Mouse (Mus musculus): ENCODE measurements at regions not wholly inside any gene's neighbourhood (a gene's known extent, or its start where the extent isn't known, plus 50 kb on each side); places are given as distances from the start of the nearest gene placed in this dataset.

DNA sequence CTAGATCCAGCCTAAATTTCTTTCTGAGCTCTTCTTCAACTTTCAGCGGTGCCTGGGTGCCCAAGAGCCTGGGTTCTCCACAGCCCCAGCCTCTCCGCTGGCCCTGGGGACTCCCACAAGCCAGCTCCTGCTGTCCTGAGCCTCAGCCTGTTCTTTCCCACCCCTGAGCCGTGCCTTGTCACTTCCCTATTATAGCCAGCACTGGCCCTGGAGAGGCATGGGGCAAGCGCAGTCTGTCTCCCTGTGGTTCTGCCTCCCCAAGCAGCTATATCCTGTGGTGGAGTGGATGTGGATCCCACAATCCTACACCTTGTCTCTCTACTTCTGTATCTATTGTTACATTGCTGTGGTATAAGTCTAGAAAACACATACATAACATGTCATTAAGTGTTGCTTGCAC is 128.6 kb upstream of the Hgf start:
- H3K36me3 ChIP-seq = no peaks in the 10 kb centered on the region
- 70% methylated on average over 4 of the region's 4 CpGs for WGBS
- no peak for ATAC-seq (replicated peaks; ENCODE audit: insufficient number of reproducible peaks, insufficient read depth, low FRiP score, low read depth)
- no peaks in the 10 kb centered on the region for H3K4me1 ChIP-seq (replicated peaks)
- no peak overlapping the region for H3K27ac ChIP-seq
- H3K9me3 ChIP-seq (replicated peaks) = no peaks in the 10 kb centered on the region
- H3K27me3 ChIP-seq = no peaks in the 10 kb centered on the region
- H3K4me2 ChIP-seq = no peak overlapping the region
- no peak overlapping the region for H3K9ac ChIP-seq
- no peak overlapping the region for H3K4me3 ChIP-seq

DNA sequence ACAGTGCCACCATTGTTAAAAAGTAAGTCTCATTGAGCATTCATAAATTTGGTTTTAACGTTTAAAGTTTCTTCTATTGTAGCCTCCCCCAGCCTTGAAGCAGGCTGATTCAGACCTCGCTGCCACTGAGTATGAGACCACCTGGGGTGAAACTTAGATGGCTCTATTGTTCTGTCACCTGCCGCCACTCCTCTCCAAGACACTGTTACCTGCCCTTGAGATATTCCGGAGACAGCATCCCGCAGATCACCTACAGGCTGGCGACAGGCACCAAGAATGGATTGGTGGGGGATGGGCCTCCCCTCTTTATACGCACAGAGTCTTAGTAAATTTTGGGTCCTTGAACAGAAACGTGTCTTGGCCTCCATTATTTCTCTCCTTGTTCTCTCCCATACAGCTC is 128.0 kb upstream of the Hgf start:
- no peaks in the 10 kb centered on the region for H3K9me3 ChIP-seq (replicated peaks)
- ATAC-seq (replicated peaks; ENCODE audit: insufficient number of reproducible peaks, insufficient read depth, low FRiP score, low read depth) = no peak
- no peaks in the 10 kb centered on the region for H3K4me1 ChIP-seq (replicated peaks)
- no peak overlapping the region for H3K4me2 ChIP-seq
- H3K9ac ChIP-seq = no peak overlapping the region
- 58% methylated on average over 8 of the region's 8 CpGs for WGBS
- H3K27me3 ChIP-seq = no peaks in the 10 kb centered on the region
- no peaks in the 10 kb centered on the region for H3K36me3 ChIP-seq
- H3K27ac ChIP-seq = no peak overlapping the region
- H3K4me3 ChIP-seq = no peak overlapping the region

DNA sequence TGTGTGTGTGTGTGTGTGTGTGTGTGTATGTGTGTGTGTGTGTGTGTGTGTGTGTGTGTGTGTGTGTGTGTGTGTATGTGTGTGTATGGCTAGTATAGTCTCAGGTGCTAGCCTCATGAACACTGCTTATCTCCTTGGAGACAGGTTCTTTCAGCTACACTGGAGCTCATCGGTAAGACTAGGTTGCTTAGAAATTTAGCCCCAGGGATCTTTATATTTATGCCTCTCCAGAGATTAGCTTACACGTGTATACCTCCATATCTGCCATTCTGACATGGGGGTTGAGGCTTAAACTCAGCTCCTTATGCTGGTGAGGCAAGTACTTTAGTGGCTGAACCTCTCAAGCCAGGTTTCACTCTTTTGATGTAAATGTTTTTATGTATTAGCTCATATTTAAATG is 127.0 kb upstream of the Hgf start:
- no peaks in the 10 kb centered on the region for H3K4me1 ChIP-seq (replicated peaks)
- H3K27ac ChIP-seq = no peak overlapping the region
- H3K4me2 ChIP-seq = no peak overlapping the region
- 54% methylated on average over 2 of the region's 2 CpGs for WGBS
- no peak overlapping the region for H3K9ac ChIP-seq
- H3K9me3 ChIP-seq (replicated peaks) = no peaks in the 10 kb centered on the region
- H3K4me3 ChIP-seq = no peak overlapping the region
- no peak for ATAC-seq (replicated peaks; ENCODE audit: insufficient number of reproducible peaks, insufficient read depth, low FRiP score, low read depth)
- no peaks in the 10 kb centered on the region for H3K27me3 ChIP-seq
- H3K36me3 ChIP-seq = no peaks in the 10 kb centered on the region

- no peak overlapping the region for H3K27ac ChIP-seq
- WGBS = 77% methylated on average over 3 of the region's 3 CpGs
- no peaks in the 10 kb centered on the region for H3K36me3 ChIP-seq
- no peak overlapping the region for H3K9ac ChIP-seq
- H3K4me3 ChIP-seq = no peak overlapping the region
- no peak for ATAC-seq (replicated peaks; ENCODE audit: insufficient number of reproducible peaks, insufficient read depth, low FRiP score, low read depth)
- no peak overlapping the region for H3K4me2 ChIP-seq
- no peaks in the 10 kb centered on the region for H3K9me3 ChIP-seq (replicated peaks)
- H3K27me3 ChIP-seq = no peaks in the 10 kb centered on the region
- no peaks in the 10 kb centered on the region for H3K4me1 ChIP-seq (replicated peaks)
These were observed 118.7 kb upstream of the Hgf start for GRCm38 (mm10) chr5:16434586-16434985.

DNA sequence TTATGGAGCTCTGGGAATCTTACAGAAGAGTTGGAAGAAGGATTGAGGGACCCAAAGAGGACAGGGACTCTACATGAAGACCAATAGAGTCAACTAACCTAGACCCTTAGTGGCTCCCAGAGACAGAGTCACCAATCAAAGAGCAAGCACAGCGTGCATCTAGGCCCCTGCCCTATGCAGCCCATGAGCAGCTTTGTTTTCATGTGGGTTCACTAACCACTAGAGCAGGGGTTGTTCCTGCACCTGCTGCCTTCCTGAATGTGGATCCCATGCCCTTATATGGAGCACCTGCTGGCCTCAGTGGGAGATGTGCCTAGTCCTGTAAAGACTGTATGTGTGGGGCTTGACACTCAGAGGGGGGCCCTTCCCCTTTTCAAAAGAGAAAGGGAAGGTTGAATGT is 108.2 kb upstream of the Hgf start:
- H3K4me1 ChIP-seq (replicated peaks) = no peaks in the 10 kb centered on the region
- H3K27me3 ChIP-seq = no peaks in the 10 kb centered on the region
- H3K9me3 ChIP-seq (replicated peaks) = peaks cover 5% of the 10 kb centered on the region; the same call in 1 of the 2 replicates
- H3K36me3 ChIP-seq = no peaks in the 10 kb centered on the region
- ATAC-seq (replicated peaks; ENCODE audit: insufficient number of reproducible peaks, insufficient read depth, low FRiP score, low read depth) = no peak; the same call in 1 of the 2 replicates
- H3K27ac ChIP-seq = no peak overlapping the region
- no peak overlapping the region for H3K4me3 ChIP-seq
- H3K4me2 ChIP-seq = no peak overlapping the region
- 83% methylated on average over 1 of the region's 1 CpGs for WGBS
- H3K9ac ChIP-seq = no peak overlapping the region

- Histone ChIP-seq H3K36me3 (no peaks in the 10 kb centered on the region), H3K27me3 (no peaks in the 10 kb centered on the region), H3K4me2 (no peak overlapping the region), H3K27ac (no peak overlapping the region), H3K4me3 (no peak overlapping the region), H3K9me3 (replicated peaks) (peaks cover 5% of the 10 kb centered on the region; the same call in 1 of the 2 replicates), H3K9ac (no peak overlapping the region), H3K4me1 (replicated peaks) (no peaks in the 10 kb centered on the region)
- ATAC-seq (replicated peaks; ENCODE audit: insufficient number of reproducible peaks, insufficient read depth, low FRiP score, low read depth) = no peak
- WGBS = 14% methylated on average over 1 of the region's 1 CpGs
These were observed 106.3 kb upstream of the Hgf start for GRCm38 (mm10) chr5:16446977-16447376.

- no peaks in the 10 kb centered on the region for H3K4me1 ChIP-seq (replicated peaks)
- no peak overlapping the region for H3K27ac ChIP-seq
- no peaks in the 10 kb centered on the region for H3K9me3 ChIP-seq (replicated peaks)
- no peak overlapping the region for H3K4me2 ChIP-seq
- no peaks in the 10 kb centered on the region for H3K36me3 ChIP-seq
- H3K27me3 ChIP-seq = no peaks in the 10 kb centered on the region
- H3K4me3 ChIP-seq = no peak overlapping the region
- no peak overlapping the region for H3K9ac ChIP-seq
- 79% methylated on average over 2 of the region's 2 CpGs for WGBS
- no peak for ATAC-seq (replicated peaks; ENCODE audit: insufficient number of reproducible peaks, insufficient read depth, low FRiP score, low read depth)
These were observed 91.5 kb upstream of the Hgf start for GRCm38 (mm10) chr5:16461795-16462194.

GRCm38 (mm10) chr5:16466266-16466665 is 87.0 kb upstream of the Hgf start:
- WGBS = 72% methylated on average over 5 of the region's 5 CpGs

DNA sequence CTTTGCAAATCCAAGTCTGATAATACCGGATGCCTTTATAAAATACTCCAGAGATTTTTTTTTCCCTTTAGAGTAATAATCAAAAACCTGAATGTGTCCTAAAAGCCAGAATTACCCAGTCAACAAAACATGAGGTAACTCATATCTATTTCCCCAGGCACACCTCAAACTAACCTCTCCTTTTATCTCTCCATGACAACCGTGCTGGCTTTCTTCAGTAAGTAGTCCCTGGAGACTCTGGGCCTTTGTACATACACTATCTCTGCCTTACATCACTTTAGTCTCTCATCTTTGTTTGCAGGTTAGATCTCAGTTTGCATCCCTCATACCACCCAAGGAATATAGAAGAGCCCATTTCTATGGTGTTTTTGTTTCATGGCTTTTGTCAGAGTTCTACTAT is 84.7 kb upstream of the Hgf start:
- Histone ChIP-seq H3K4me2 (no peak overlapping the region), H3K9ac (no peak overlapping the region), H3K27ac (no peak overlapping the region), H3K4me3 (no peak overlapping the region), H3K4me1 (replicated peaks) (peaks cover 8% of the 10 kb centered on the region), H3K27me3 (no peaks in the 10 kb centered on the region), H3K36me3 (no peaks in the 10 kb centered on the region), H3K9me3 (replicated peaks) (no peaks in the 10 kb centered on the region)
- no peak for ATAC-seq (replicated peaks; ENCODE audit: insufficient number of reproducible peaks, insufficient read depth, low FRiP score, low read depth)
- 63% methylated on average over 2 of the region's 2 CpGs for WGBS

More at GRCm38 (mm10) chr5:16466266-16466665, 87.0 kb upstream of the Hgf start:
- Histone ChIP-seq H3K36me3 (no peaks in the 10 kb centered on the region), H3K4me1 (replicated peaks) (peaks cover 8% of the 10 kb centered on the region), H3K4me3 (no peak overlapping the region), H3K27me3 (no peaks in the 10 kb centered on the region), H3K4me2 (no peak overlapping the region), H3K27ac (no peak overlapping the region), H3K9ac (no peak overlapping the region), H3K9me3 (replicated peaks) (no peaks in the 10 kb centered on the region)
- no peak for ATAC-seq (replicated peaks; ENCODE audit: insufficient number of reproducible peaks, insufficient read depth, low FRiP score, low read depth)

- Histone ChIP-seq H3K9me3 (replicated peaks) (no peaks in the 10 kb centered on the region), H3K9ac (no peak overlapping the region), H3K27ac (no peak overlapping the region; the same call in 1 of the 2 replicates), H3K4me3 (no peak overlapping the region), H3K4me2 (no peak overlapping the region), H3K36me3 (no peaks in the 10 kb centered on the region), H3K4me1 (replicated peaks) (peaks cover 8% of the 10 kb centered on the region), H3K27me3 (no peaks in the 10 kb centered on the region)
- WGBS = 64% methylated on average over 2 of the region's 2 CpGs
- ATAC-seq (replicated peaks; ENCODE audit: insufficient number of reproducible peaks, insufficient read depth, low FRiP score, low read depth) = no peak
These were observed 84.1 kb upstream of the Hgf start for GRCm38 (mm10) chr5:16469221-16469620.

DNA sequence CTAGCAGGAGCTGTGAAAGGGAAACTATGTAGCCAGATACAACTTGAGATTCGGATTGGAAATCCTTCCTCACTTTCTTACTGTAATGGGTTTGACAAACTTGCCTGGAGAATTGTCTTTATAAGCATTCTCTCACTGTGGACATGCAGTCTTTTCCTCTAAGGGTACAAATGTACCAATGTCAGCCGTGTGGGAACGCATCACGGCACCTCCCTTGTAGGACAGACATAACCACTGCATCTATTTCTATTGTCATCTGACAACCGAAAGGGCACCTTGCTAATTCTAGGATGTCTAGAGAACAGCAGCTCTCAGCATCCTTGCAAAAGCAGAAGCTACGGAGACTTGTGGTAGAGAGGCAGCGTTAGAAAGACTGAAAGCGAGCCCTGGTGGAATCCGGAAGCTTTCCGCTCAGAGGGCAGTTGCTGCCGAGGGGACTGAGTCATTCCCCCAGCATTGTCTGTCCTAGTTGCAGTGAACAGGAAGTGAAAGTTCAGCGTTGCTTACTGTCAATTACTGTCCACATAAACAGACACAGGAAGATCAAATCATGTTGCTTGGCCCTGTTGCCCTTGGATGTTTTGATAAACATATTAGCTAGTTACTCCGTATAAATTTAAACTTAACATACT is 83.5 kb upstream of the Hgf start:
- H3K27ac ChIP-seq = peak overlapping the region; percentile 56
- H3K4me2 ChIP-seq = peak overlapping the region; percentile 55
- peaks cover 8% of the 10 kb centered on the region for H3K4me1 ChIP-seq (replicated peaks)
- no peak overlapping the region for H3K9ac ChIP-seq
- 28% methylated on average over 13 of the region's 13 CpGs for WGBS
- H3K36me3 ChIP-seq = no peaks in the 10 kb centered on the region
- no peaks in the 10 kb centered on the region for H3K9me3 ChIP-seq (replicated peaks)
- no peaks in the 10 kb centered on the region for H3K27me3 ChIP-seq
- peak overlapping the region; percentile 29 for H3K4me3 ChIP-seq
- ATAC-seq (replicated peaks; ENCODE audit: insufficient number of reproducible peaks, insufficient read depth, low FRiP score, low read depth) = peak; percentile 76

- Histone ChIP-seq H3K4me2 (peak overlapping the region; percentile 55), H3K27me3 (no peaks in the 10 kb centered on the region), H3K27ac (peak overlapping the region; percentile 56), H3K9me3 (replicated peaks) (no peaks in the 10 kb centered on the region), H3K36me3 (no peaks in the 10 kb centered on the region), H3K4me1 (replicated peaks) (peaks cover 8% of the 10 kb centered on the region), H3K4me3 (peak overlapping the region; percentile 29), H3K9ac (no peak overlapping the region)
- ATAC-seq (replicated peaks; ENCODE audit: insufficient number of reproducible peaks, insufficient read depth, low FRiP score, low read depth) = peak; percentile 62; the same call in 1 of the 2 replicates
- WGBS = 19% methylated on average over 10 of the region's 10 CpGs
These were observed 82.8 kb upstream of the Hgf start for GRCm38 (mm10) chr5:16470366-16470982.
